Mouse (Mus musculus): ENCODE results near the gene Bpifb4. TPM values are rescaled to one million over a fixed set of nuclear protein-coding genes. Genes with fewer than 3 reads are reported as not detected.

Gene Bpifb4
- polyA plus RNA-seq, 1 experiment from 2014 or later = 0.10 TPM

GRCm38 (mm10) chr2:154005094-154005493 lies 67.1 kb downstream of the Bpifb4 start:
- DNase-seq (ENCODE audit: low spot score) = no peak

- DNase-seq (ENCODE audit: low spot score) = no peak
Observed at GRCm38 (mm10) chr2:154005734-154006133, 67.7 kb downstream of the Bpifb4 start.

- DNase-seq (ENCODE audit: low spot score) = no peak
Observed at GRCm38 (mm10) chr2:154006331-154006730, 68.3 kb downstream of the Bpifb4 start.

GRCm38 (mm10) chr2:154007381-154007780 lies 69.4 kb downstream of the Bpifb4 start:
- DNase-seq (ENCODE audit: low spot score) = no peak

- no peak for DNase-seq (ENCODE audit: low spot score)
Observed at GRCm38 (mm10) chr2:154007965-154008364, 70.0 kb downstream of the Bpifb4 start, which contains the start of gene Bpifa2. Gene Bpifa2 (plus strand): TSS chr2:154008265.

Other genes starting within 250 kb of the Bpifb4 start
- gene Dnmt3c, start 241.6 kb upstream of the Bpifb4 start, polyA plus RNA-seq (2015; fragmentation: Nextera tagmentation; extraction: Ambion mirVana) = not detected in 2 replicates
- gene Mapre1, start 196.9 kb upstream of the Bpifb4 start, polyA plus RNA-seq (2015; fragmentation: Nextera tagmentation; extraction: Ambion mirVana) = 281 and 293 TPM in 2 replicates
- gene Efcab8, start 158.3 kb upstream of the Bpifb4 start, polyA plus RNA-seq (2015; fragmentation: Nextera tagmentation; extraction: Ambion mirVana) = 0.57 and 0.85 TPM in 2 replicates
- not detected in 2 replicates for gene Sun5, start 67.1 kb upstream of the Bpifb4 start, polyA plus RNA-seq (2015; fragmentation: Nextera tagmentation; extraction: Ambion mirVana)
- 0.22 and 0.33 TPM in 2 replicates for gene Bpifb2, start 63.2 kb upstream of the Bpifb4 start, polyA plus RNA-seq (2015; fragmentation: Nextera tagmentation; extraction: Ambion mirVana)
- gene Bpifb6, start 37.8 kb upstream of the Bpifb4 start, polyA plus RNA-seq (2015; fragmentation: Nextera tagmentation; extraction: Ambion mirVana) = 0.14 TPM in 1 of 2 replicates, not detected in the other
- 0.44 and 0.51 TPM in 2 replicates for gene Bpifb3, start 20.0 kb upstream of the Bpifb4 start, polyA plus RNA-seq (2015; fragmentation: Nextera tagmentation; extraction: Ambion mirVana)
- 0.10 and 0.17 TPM in 2 replicates for gene Bpifa6, start 36.7 kb downstream of the Bpifb4 start, polyA plus RNA-seq (2015; fragmentation: Nextera tagmentation; extraction: Ambion mirVana)
- 0.18 and 0.22 TPM in 2 replicates for gene Bpifa2, start 70.1 kb downstream of the Bpifb4 start, polyA plus RNA-seq (2015; fragmentation: Nextera tagmentation; extraction: Ambion mirVana)
- gene Bpifa3, start 192.1 kb downstream of the Bpifb4 start, polyA plus RNA-seq (2015; fragmentation: Nextera tagmentation; extraction: Ambion mirVana) = not detected in 2 replicates
- 185 and 212 TPM in 2 replicates for gene Bpifa1, start 204.7 kb downstream of the Bpifb4 start, polyA plus RNA-seq (2015; fragmentation: Nextera tagmentation; extraction: Ambion mirVana)
- gene Bpifa5, start 224.4 kb downstream of the Bpifb4 start, polyA plus RNA-seq (2015; fragmentation: Nextera tagmentation; extraction: Ambion mirVana) = 0.46 and 0.54 TPM in 2 replicates

All from thymus, postnatal 0 days (tissue).